Mouse (Mus musculus): ENCODE data around the gene Capns2.

GRCm38 (mm10) chr8:92872063-92872759, 29.0 kb upstream of the Capns2 start:
- TF ChIP-seq GATA1 (IDR thresholded peaks at IDR 0.05; ENCODE audit: borderline replicate concordance, low read length) (no peak), TAL1 (conservative IDR thresholded peaks at IDR 0.05; ENCODE audit: low read depth, low read length) (no peak), CTCF (IDR thresholded peaks at IDR 0.05; ENCODE audit: low read depth, low read length) (no peak), POLR2AphosphoS5 (IDR thresholded peaks at IDR 0.05; ENCODE audit: insufficient replicate concordance, low read depth, low read length) (no peak), GATA2 (IDR thresholded peaks at IDR 0.05; ENCODE audit: borderline replicate concordance, low read depth, low read length) (no peak)
